ENCODE assay signal across 19 mouse cellular contexts in genomic region chr3:84985121-84985625, GRCm38 (mm10).
DNase-seq lines count a peak whose midpoint lies in the region; ATAC-seq lines count a peak whose summit lies in the region.
"Had no signal": no experiment of that assay in that cellular context is flagged by ENCODE, and none has a peak within 500 bp of the region (broad histone marks: within the 10 kb centered on the region; RNA-seq: fewer than 3 reads in every experiment).

No protein-coding gene starts in this region.

- H3K9ac ChIP-seq in heart, embryonic 12.5 days: no peak overlapping the region
- H3K9ac ChIP-seq: heart, embryonic 15.5 days; limb, embryonic 13.5 days; liver, embryonic 14.5 days had no signal

- H3K36me3 ChIP-seq in heart, embryonic 12.5 days: peaks cover 1% of the 10 kb centered on the region

- 82% methylated on average over 8 of the region's 8 CpGs for WGBS in heart, embryonic 12.5 days

- no peaks in the 10 kb centered on the region for H3K4me1 ChIP-seq in heart, embryonic 12.5 days (replicated peaks)
- H3K4me1 ChIP-seq: heart, embryonic 15.5 days; limb, embryonic 13.5 days; megakaryocyte, embryonic 14.5 days had no signal

- no peak overlapping the region for H3K27ac ChIP-seq in heart, embryonic 12.5 days (ENCODE audit: poor library complexity, severe bottlenecking)
- H3K27ac ChIP-seq: heart, embryonic 15.5 days; limb, embryonic 13.5 days; liver, embryonic 14.5 days had no signal

- no peaks in the 10 kb centered on the region for H3K9me3 ChIP-seq in heart, embryonic 12.5 days (replicated peaks)
- H3K9me3 ChIP-seq: heart, embryonic 15.5 days; limb, embryonic 13.5 days; megakaryocyte, embryonic 14.5 days had no signal

- H3K4me3 ChIP-seq in heart, embryonic 12.5 days: no peak overlapping the region
- H3K4me3 ChIP-seq: heart, embryonic 15.5 days; limb, embryonic 13.5 days; megakaryocyte, embryonic 14.5 days had no signal

- DNase-seq in heart, adult 18-20 months: peak; percentile 10 to 38
- DNase-seq in right cerebral cortex, adult 2 months (ENCODE audit: low spot score in 2 of 2): peak; percentile 78 to 83
- no peak for DNase-seq in right cerebral cortex, postnatal 14 days
- peak; percentile 70 to 81 for DNase-seq in left cerebral cortex, adult 9 months (ENCODE audit: low spot score in 2 of 2)
- no peak for DNase-seq in cerebellum, adult 8-10 months
- no peak for DNase-seq in cerebellum, postnatal 14 days
- no peak for DNase-seq in urinary bladder, postnatal 14 days (ENCODE audit: low spot score)
- DNase-seq: adrenal gland, postnatal 14 days; B cell, adult 2 months; cerebellum, adult 2 months; kidney, adult 8-10 months; kidney, postnatal 36 days had no signal

- no peak overlapping the region for H3K4me2 ChIP-seq in heart, embryonic 12.5 days
- H3K4me2 ChIP-seq: heart, embryonic 15.5 days; limb, embryonic 13.5 days had no signal

- H3K27me3 ChIP-seq in heart, embryonic 12.5 days (replicated peaks): no peaks in the 10 kb centered on the region
- H3K27me3 ChIP-seq: heart, embryonic 15.5 days; limb, embryonic 13.5 days; megakaryocyte, embryonic 14.5 days had no signal

- no peak for ATAC-seq in heart, embryonic 12.5 days (ENCODE audit: insufficient number of reproducible peaks, low FRiP score)
- ATAC-seq: inflammation-experienced regulatory T-cells, adult 6 months; midbrain, embryonic 16.5 days had no signal

Comparison
In these comparisons a context has a peak if more than half of its experiments do, and no peak if none do; other contexts are left out.
1. DNase-seq: peak in heart, adult 18-20 months (2 of 2), right cerebral cortex, adult 2 months (2 of 2) and left cerebral cortex, adult 9 months (2 of 2); none in right cerebral cortex, postnatal 14 days (single experiment), cerebellum, adult 8-10 months (single experiment), cerebellum, postnatal 14 days (0 of 2) and urinary bladder, postnatal 14 days (single experiment).